Mouse (Mus musculus) G1E (cell line): ENCODE measurements at regions not wholly inside any gene's neighbourhood (a gene's known extent, or its start where the extent isn't known, plus 50 kb on each side); places are given as distances from the start of the nearest gene placed in this dataset.

Experiments
- CTCF ChIP-seq: IDR thresholded peaks from 2 replicates; pipeline ENCODE4 v1.5.1; 2012; ENCODE audit warnings: low read depth, low read length, inconsistent platforms, mixed read lengths
- GATA1 ChIP-seq: IDR thresholded peaks from 2 replicates; pipeline ENCODE4 v1.6.1; 2012; ENCODE audit warnings: borderline replicate concordance, low read length, inconsistent platforms, mixed read lengths
- POLR2AphosphoS5 ChIP-seq: IDR thresholded peaks from 2 replicates; pipeline ENCODE4 v1.6.1; 2012; ENCODE audit warnings: low read depth, low read length, inconsistent platforms; ENCODE audit not compliant: insufficient replicate concordance
- TAL1 ChIP-seq: conservative IDR thresholded peaks from 2 replicates; pipeline ENCODE4 v1.6.1; 2012; ENCODE audit warnings: low read depth, low read length, inconsistent platforms, mixed read lengths

DNA sequence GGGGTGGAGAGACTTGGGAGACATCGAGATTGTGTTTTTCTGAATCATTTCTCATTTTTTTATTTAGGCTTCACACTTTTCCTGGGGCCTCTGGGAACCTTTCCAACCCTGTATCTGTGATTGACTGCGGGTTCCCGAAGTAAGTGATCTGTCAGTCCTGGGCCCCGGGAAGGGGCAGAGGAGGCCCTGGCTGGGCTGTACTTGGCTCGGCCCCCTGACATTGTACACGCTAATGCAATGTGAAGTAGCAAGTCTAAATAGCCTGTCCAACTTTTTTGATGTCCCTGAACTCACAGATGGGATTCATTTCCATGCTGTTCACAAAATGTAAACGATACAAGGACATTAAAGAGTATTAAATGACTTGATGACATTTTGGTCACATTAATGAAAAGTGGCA, 636.1 kb downstream of the Insc start:
- TF ChIP-seq CTCF (no peak), POLR2AphosphoS5 (no peak), TAL1 (no peak), GATA1 (no peak)
